In the genomic region with DNA sequence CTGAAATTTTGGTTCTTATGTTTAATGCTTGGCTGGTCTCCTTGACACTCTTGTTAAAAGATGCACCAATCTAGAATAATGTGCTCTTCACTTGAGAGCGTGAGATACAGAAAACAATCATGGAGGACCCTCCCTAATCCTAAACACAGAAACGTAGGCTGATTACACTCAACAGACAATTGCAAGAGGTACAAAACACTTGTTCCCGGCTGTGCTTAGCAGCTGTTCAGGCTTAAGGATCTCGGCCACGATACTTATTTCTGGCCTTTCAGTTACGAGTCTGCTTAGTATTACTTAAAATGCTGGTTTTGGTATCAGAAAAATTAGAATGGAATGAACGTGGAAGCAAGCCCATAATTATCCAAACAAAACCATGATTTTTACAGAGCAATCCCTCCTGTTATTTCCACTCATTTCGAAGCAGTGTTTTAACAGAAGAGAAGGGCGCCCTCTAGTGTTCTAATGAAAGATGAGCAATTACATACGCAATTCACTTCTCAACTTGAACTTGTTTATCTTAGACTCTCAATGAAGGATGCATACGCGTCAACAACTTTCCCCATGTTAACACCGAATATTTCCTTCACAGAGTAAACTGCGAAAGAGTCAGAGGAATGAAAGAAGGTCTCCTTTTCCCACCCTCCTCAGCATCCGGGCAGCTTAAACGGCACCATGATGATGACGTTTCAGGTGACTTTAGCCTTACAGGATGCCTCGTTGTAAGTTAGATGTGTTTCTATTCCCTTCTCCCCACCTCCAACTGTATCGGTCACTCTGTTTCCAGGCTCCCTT, we compare ENCODE assay signal across 8 mouse cellular contexts.
DNase-seq lines count a peak whose midpoint lies in the region; ATAC-seq and TF ChIP-seq lines count a peak whose summit lies in the region.

No protein-coding gene starts in this region.

- no peak for TF ChIP-seq POLR2A in lung, adult 2 months (IDR thresholded peaks at IDR 0.05; ENCODE audit: borderline replicate concordance, extremely low read depth, low read depth, low read length)

- H3K4me1 ChIP-seq in lung, adult 2 months (ENCODE audit: control insufficient read depth, insufficient read depth, low read length), result no peaks in the 10 kb centered on the region

- peak; percentile 88 for ATAC-seq in common myeloid progenitor, adult 5-6 weeks (replicated peaks; ENCODE audit: low read depth, poor library complexity, severe bottlenecking)
- peak; percentile 67 to 75; a peak in 2 of 4 replicates for ATAC-seq in hematopoietic stem cell, adult 5-6 weeks (replicated peaks in 1 of 2; ENCODE audit: insufficient read depth in 1 of 2, low FRiP score in 2 of 2, low TSS enrichment in 1 of 2, low read depth in 1 of 2, poor library complexity in 2 of 2, severe bottlenecking in 2 of 2)

- 0 out of 2 replicates have a peak, but pooled peaks have one; percentile 7 for TF ChIP-seq CTCF in lung, adult 2 months (IDR thresholded peaks at IDR 0.05; ENCODE audit: insufficient read depth, low read length)

- WGBS in lung, adult 2 months, result 32% methylated on average over 19 of the region's 19 CpGs

- H3K4me3 ChIP-seq in lung, adult 2 months (replicated peaks; ENCODE audit: extremely low read depth, low read depth, low read length), result no peak overlapping the region

- peak; percentile 20 to 48 for DNase-seq in frontal cortex, postnatal 36 days (ENCODE audit: low spot score in 2 of 2)
- DNase-seq in frontal cortex, postnatal 14 days (ENCODE audit: low spot score in 2 of 2), result no peak
- DNase-seq in ES-CJ7 (ENCODE audit: low read depth, low spot score), result peak; percentile 56
- DNase-seq in lung, adult 2 months, result no peak
- DNase-seq in retina, postnatal 7 days (ENCODE audit: low read depth, low spot score), result peak; percentile 48
- no peak for DNase-seq in right cerebral cortex, postnatal 4 days

Comparison
In these comparisons a context has a peak if more than half of its experiments do, and no peak if none do; other contexts are left out.
1. DNase-seq: peak in frontal cortex, postnatal 36 days (2 of 2), ES-CJ7 (single experiment) and retina, postnatal 7 days (single experiment); none in frontal cortex, postnatal 14 days (0 of 2), lung, adult 2 months (single experiment) and right cerebral cortex, postnatal 4 days (single experiment).